Mouse (Mus musculus): ENCODE measurements around the gene Arf6. TPM values are rescaled to one million over a fixed set of nuclear protein-coding genes. Genes with fewer than 3 reads are reported as not detected.
A peak's percentile ranks its signal among the peaks of the same experiment; 100 is the strongest.
"Not testable (repeated sequence)": the region's sequence is repeated elsewhere in the genome, so short reads cannot be mapped to it uniquely, and the experiment has no call there.

Arf6 gene
- total RNA-seq (2021), result 10 to 100 TPM; 49.9 to 61.4 TPM

GRCm38 (mm10) chr12:69371854-69372671 is at the start of gene Arf6, which contains the start of gene Gm9887:
Gene Arf6, plus strand, starts transcription at chr12:69372150.
Gene Gm9887, minus strand, starts transcription at chr12:69372458.
- DNase-seq (ENCODE audit: low spot score in 2 of 2), result peak; percentile 98 to 99
- intact Hi-C loops (cut with DNase I), result loop anchor here (5.0 kb wide), 1 partner anchor 90 kb away; no protein-coding TSS in a partner anchor

- no peak for DNase-seq (ENCODE audit: low spot score in 2 of 2)
- intact Hi-C loops (cut with DNase I), result no loop called here
Measured at GRCm38 (mm10) chr12:69331187-69331586, 40.8 kb upstream of the Arf6 start.

GRCm38 (mm10) chr12:69332147-69332546 is 39.8 kb upstream of the Arf6 start:
- intact Hi-C loops (cut with DNase I), result no loop called here
- DNase-seq (ENCODE audit: low spot score in 2 of 2), result no peak

GRCm38 (mm10) chr12:69333547-69333946 is 38.4 kb upstream of the Arf6 start:
- intact Hi-C loops (cut with DNase I), result no loop called here
- DNase-seq (ENCODE audit: low spot score in 2 of 2), result no peak

GRCm38 (mm10) chr12:69349928-69350327 is 22.0 kb upstream of the Arf6 start:
- DNase-seq (ENCODE audit: low spot score in 2 of 2), result no peak
- intact Hi-C loops (cut with DNase I), result no loop called here

GRCm38 (mm10) chr12:69351685-69352084 is 20.3 kb upstream of the Arf6 start:
- no peak for DNase-seq (ENCODE audit: low spot score in 2 of 2)
- intact Hi-C loops (cut with DNase I), result no loop called here

GRCm38 (mm10) chr12:69356546-69357299 is 15.2 kb upstream of the Arf6 start, which contains the start of gene Nemf:
Gene Nemf, minus strand, starts transcription at chr12:69357165.
- intact Hi-C loops (cut with DNase I), result loop anchor here (5.0 kb wide), 1 partner anchor 326 kb away; the partner anchor contains the start of gene Sos2
- peak; percentile 90 for DNase-seq (ENCODE audit: low spot score in 2 of 2)

- intact Hi-C loops (cut with DNase I), result loop anchor here (5.0 kb wide), 1 partner anchor 325 kb away; the partner anchor contains the start of gene Sos2
- DNase-seq (ENCODE audit: low spot score in 2 of 2), result no peak
Measured at GRCm38 (mm10) chr12:69357300-69357646, 14.7 kb upstream of the Arf6 start.

- DNase-seq (ENCODE audit: low spot score in 2 of 2), result peak; percentile 28 to 39
- intact Hi-C loops (cut with DNase I), result no loop called here
Measured at GRCm38 (mm10) chr12:69360655-69360996, 11.3 kb upstream of the Arf6 start.

GRCm38 (mm10) chr12:69360997-69361899 is 10.7 kb upstream of the Arf6 start:
- intact Hi-C loops (cut with DNase I), result not testable (repeated sequence)

GRCm38 (mm10) chr12:69361919-69362318 is 10.0 kb upstream of the Arf6 start:
- intact Hi-C loops (cut with DNase I), result loop anchor here (2.0 kb wide), 1 partner anchor 213 kb away; no protein-coding TSS in a partner anchor
- no peak for DNase-seq (ENCODE audit: low spot score in 2 of 2)

More at GRCm38 (mm10) chr12:69360997-69361899, 10.7 kb upstream of the Arf6 start:
- DNase-seq (ENCODE audit: low spot score in 2 of 2), result peak; percentile 99 to 100

GRCm38 (mm10) chr12:69362388-69362787 is 9.6 kb upstream of the Arf6 start:
- intact Hi-C loops (cut with DNase I), result loop anchor here (2.0 kb wide), 1 partner anchor 212 kb away; no protein-coding TSS in a partner anchor
- no peak for DNase-seq (ENCODE audit: low spot score in 2 of 2)

- not testable (repeated sequence) for DNase-seq (ENCODE audit: low spot score in 2 of 2)
- intact Hi-C loops (cut with DNase I), result loop anchor here (2.0 kb wide), 1 partner anchor 212 kb away; no protein-coding TSS in a partner anchor
Measured at GRCm38 (mm10) chr12:69363110-69363509, 8.8 kb upstream of the Arf6 start.

GRCm38 (mm10) chr12:69363899-69364762 is 7.8 kb upstream of the Arf6 start:
- peak; percentile 52 to 70 for DNase-seq (ENCODE audit: low spot score in 2 of 2)
- intact Hi-C loops (cut with DNase I), result loop anchor here (2.0 kb wide), 1 partner anchor 211 kb away; no protein-coding TSS in a partner anchor

- intact Hi-C loops (cut with DNase I), result no loop called here
- no peak for DNase-seq (ENCODE audit: low spot score in 2 of 2)
Measured at GRCm38 (mm10) chr12:69365757-69366156, 6.2 kb upstream of the Arf6 start.

GRCm38 (mm10) chr12:69366424-69366823 is 5.5 kb upstream of the Arf6 start:
- intact Hi-C loops (cut with DNase I), result no loop called here
- DNase-seq (ENCODE audit: low spot score in 2 of 2), result no peak

- DNase-seq (ENCODE audit: low spot score in 2 of 2), result no peak
- intact Hi-C loops (cut with DNase I), result no loop called here
Measured at GRCm38 (mm10) chr12:69367557-69367956, 4.4 kb upstream of the Arf6 start.

GRCm38 (mm10) chr12:69370936-69371335 is 1.0 kb upstream of the Arf6 start:
- intact Hi-C loops (cut with DNase I), result loop anchor here (5.0 kb wide), 1 partner anchor 91 kb away; no protein-coding TSS in a partner anchor

More at GRCm38 (mm10) chr12:69370936-69371335, 1.0 kb upstream of the Arf6 start:
- DNase-seq (ENCODE audit: low spot score in 2 of 2), result no peak

Data from left cerebral cortex, postnatal 36 days (tissue).